Mouse (Mus musculus) intestine, postnatal 0 days (tissue): ENCODE data around the gene Osbpl11. TPM values are rescaled to one million over a fixed set of nuclear protein-coding genes. Genes with fewer than 3 reads are reported as not detected.
"Not testable (repeated sequence)": the region's sequence is repeated elsewhere in the genome, so short reads cannot be mapped to it uniquely, and the experiment has no call there.

Experiments used
- ATAC-seq: fragments of 200-750 bp; cut with Nextera tagmentation; 2 replicates; pipeline ENCODE4 v1.8.0; 2017; ENCODE audit warnings: mild to moderate bottlenecking, moderate TSS enrichment, moderate library complexity
- H3K27ac ChIP-seq: fragments of 300-500 bp; sonication (generic); 2 replicates; pipeline ENCODE4 v1.5.1; 2014; ENCODE audit warnings: mild to moderate bottlenecking, low read depth, low read length, moderate library complexity
- H3K27me3 ChIP-seq: fragments of 300-500 bp; sonication (generic); replicated peaks from 2 replicates; pipeline ENCODE4 v1.6.1; 2014; ENCODE audit warnings: low read length, mixed read lengths; ENCODE audit not compliant: control insufficient read depth, insufficient read depth
- H3K36me3 ChIP-seq: fragments of 300-500 bp; sonication (generic); 2 replicates; pipeline ENCODE4 v1.6.1; 2014; ENCODE audit warnings: mild to moderate bottlenecking, moderate library complexity; ENCODE audit not compliant: control insufficient read depth, insufficient read depth
- H3K4me1 ChIP-seq: fragments of 300-500 bp; sonication (generic); replicated peaks from 2 replicates; pipeline ENCODE4 v1.6.1; 2014; ENCODE audit warnings: antibody characterized with exemption, low read length, mixed read lengths; ENCODE audit not compliant: control insufficient read depth, insufficient read depth
- H3K4me2 ChIP-seq: fragments of 300-500 bp; sonication (generic); replicated peaks from 2 replicates; pipeline ENCODE4 v1.6.1; 2014; ENCODE audit warnings: low read depth, mild to moderate bottlenecking, moderate library complexity
- H3K4me3 ChIP-seq: fragments of 300-500 bp; sonication (generic); 2 replicates; pipeline ENCODE4 v1.5.1; 2014; ENCODE audit warnings: low read depth, low read length
- H3K9ac ChIP-seq: fragments of 300-500 bp; sonication (generic); 2 replicates; pipeline ENCODE4 v1.6.1; 2014; ENCODE audit warnings: mild to moderate bottlenecking, low read depth, low read length
- H3K9me3 ChIP-seq: fragments of 300-500 bp; sonication (generic); 2 replicates; pipeline ENCODE4 v1.6.1; 2016; ENCODE audit warnings: mixed run types; ENCODE audit not compliant: control insufficient read depth
- CTCF ChIP-seq: sonication (generic); IDR thresholded peaks from 2 replicates; pipeline ENCODE4 v1.5.1; 2016; ENCODE audit warnings: low read depth, mild to moderate bottlenecking, control low read depth, antibody characterized with exemption, moderate library complexity
- WGBS: fragments of 180-500 bp; shearing (Covaris S2); extraction: QIAGEN DNeasy Blood & Tissue Kit; methylation state at CpG from one replicate; pipeline ENCODE4 v1.1.7; 2014; 5-methylcytosine and 5-hydroxymethylcytosine counted together
- polyA plus RNA-seq: library from polyadenylated mRNA; unstranded; fragments of >200 nt; fragmentation: Nextera tagmentation; extraction: Ambion mirVana; gene quantifications from 2 replicates; pipeline ENCODE4 v1.2.1, GENCODE M21; 2015

Osbpl11 gene
- polyA plus RNA-seq, 1 experiment from 2014 or later: 9.2 TPM

DNA sequence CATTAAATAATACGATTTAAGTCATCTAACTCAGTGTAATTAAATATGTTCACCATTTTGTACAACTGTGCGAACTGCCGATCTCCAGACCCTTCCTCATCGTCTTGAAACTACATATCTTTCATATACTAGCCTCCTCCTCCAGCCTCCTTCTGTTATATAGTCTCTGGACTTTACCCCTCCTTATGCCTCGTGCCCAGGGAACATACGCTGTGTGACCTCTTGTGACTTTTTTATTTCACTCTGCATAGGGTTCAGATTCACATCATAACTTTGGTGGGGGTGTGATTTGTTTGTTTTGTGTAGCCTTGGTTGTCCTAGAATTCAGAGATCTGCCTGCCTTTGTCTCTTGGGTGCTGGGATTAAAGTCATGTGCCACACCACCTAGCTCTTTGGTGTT lies 11.7 kb downstream of the Osbpl11 start:
- Histone ChIP-seq H3K4me3 (no peak overlapping the region), H3K9me3 (no peaks in the 10 kb centered on the region), H3K9ac (no peak overlapping the region), H3K27me3 (no peaks in the 10 kb centered on the region), H3K4me1 (no peaks in the 10 kb centered on the region), H3K36me3 (no peaks in the 10 kb centered on the region; the same call in 1 of the 2 replicates), H3K27ac (peak overlapping the region; percentile 58), H3K4me2 (no peak overlapping the region)
- no peak for TF ChIP-seq CTCF
- WGBS: 57% methylated on average over 6 of the region's 6 CpGs
- peak; percentile 71 for ATAC-seq

DNA sequence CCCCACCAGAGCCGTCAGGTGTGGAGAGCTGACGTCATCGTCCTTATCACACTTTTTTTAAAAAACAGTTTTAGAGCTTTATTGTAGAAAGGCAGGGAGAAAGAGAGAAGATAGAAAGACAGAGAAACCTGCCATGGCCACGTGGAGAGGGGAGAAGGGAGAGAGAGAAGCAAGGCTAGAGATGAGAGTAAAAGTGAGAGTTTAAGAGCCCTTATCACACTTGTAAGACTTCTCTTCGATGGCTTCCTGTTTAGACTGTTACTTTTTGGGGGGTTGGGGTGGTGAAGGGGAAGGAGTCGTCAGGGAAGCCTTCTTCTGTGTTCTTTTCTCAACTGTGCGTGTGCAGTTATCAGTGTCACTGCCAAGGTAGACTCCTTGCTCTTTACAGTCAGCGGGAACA lies 15.7 kb downstream of the Osbpl11 start:
- TF ChIP-seq CTCF: no peak
- Histone ChIP-seq H3K4me2 (no peak overlapping the region), H3K27me3 (no peaks in the 10 kb centered on the region), H3K36me3 (peaks cover 11% of the 10 kb centered on the region), H3K4me3 (no peak overlapping the region), H3K9me3 (no peaks in the 10 kb centered on the region), H3K4me1 (no peaks in the 10 kb centered on the region), H3K9ac (no peak overlapping the region), H3K27ac (no peak overlapping the region)
- 66% methylated on average over 8 of the region's 8 CpGs for WGBS
- no peak for ATAC-seq

DNA sequence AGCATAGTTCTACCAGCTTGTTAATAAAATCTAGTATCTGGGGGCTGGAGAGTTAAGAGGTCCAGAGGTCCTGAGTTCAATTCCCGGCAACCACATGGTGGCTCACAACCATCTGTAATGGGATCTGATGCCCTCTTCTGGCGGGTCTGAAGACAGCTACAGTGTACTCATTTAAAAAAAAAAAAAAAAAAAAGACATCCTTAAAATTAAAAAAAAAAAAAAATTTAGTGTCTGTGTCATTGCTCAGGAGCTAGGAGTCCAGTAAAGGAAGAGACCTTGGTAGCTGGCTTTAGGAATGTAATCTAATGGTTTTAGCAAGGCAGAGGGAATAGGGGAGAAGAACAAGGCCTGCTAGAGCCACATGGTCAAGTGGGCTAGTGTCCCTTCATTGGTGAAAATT lies 25.9 kb downstream of the Osbpl11 start:
- H3K9me3 ChIP-seq: no peaks in the 10 kb centered on the region
- H3K4me3 ChIP-seq: no peak overlapping the region
- H3K4me1 ChIP-seq: no peaks in the 10 kb centered on the region
- no peak overlapping the region for H3K4me2 ChIP-seq
- TF ChIP-seq CTCF: peak; percentile 14; the same call in 1 of the 2 replicates
- no peak overlapping the region for H3K9ac ChIP-seq
- ATAC-seq: no peak
- 78% methylated on average over 2 of the region's 2 CpGs for WGBS
- H3K27ac ChIP-seq: no peak overlapping the region
- no peaks in the 10 kb centered on the region for H3K27me3 ChIP-seq
- peaks cover 67% of the 10 kb centered on the region for H3K36me3 ChIP-seq

DNA sequence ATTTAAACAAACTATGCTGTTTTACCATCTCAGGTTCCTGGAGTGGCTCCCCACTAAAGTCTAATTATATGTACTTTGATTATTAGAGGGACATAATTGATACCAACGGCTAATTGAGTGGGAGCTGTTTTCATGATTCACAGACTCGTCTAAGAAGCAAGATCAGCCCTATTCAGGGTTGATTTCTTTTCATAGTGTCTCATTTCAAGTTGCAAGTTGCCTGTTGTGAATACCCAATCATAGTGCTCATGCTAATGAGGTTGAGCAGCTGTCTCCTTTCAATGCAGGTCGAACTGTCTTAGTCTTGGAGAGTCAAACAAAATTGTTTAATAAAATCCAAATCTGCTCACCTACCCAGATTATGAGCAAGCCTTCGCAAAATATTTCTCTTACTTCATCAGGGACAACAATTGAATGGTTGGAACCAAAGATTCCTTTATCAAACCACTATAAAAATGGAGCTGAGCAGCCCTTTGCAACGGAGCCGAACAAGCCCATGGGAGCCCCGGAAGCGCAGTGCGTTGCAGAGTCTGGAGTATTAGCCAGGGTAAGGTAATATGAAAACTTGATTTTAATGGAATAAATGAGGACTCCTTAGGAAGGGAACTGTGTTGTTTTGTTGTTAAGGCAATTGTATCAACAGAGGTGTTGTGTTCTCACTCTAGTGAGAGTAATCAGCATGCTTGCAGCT lies 31.6 kb downstream of the Osbpl11 start:
- WGBS: 80% methylated on average over 9 of the region's 9 CpGs
- Histone ChIP-seq H3K27ac (no peak overlapping the region), H3K36me3 (peaks cover 37% of the 10 kb centered on the region; the same call in 1 of the 2 replicates)

DNA sequence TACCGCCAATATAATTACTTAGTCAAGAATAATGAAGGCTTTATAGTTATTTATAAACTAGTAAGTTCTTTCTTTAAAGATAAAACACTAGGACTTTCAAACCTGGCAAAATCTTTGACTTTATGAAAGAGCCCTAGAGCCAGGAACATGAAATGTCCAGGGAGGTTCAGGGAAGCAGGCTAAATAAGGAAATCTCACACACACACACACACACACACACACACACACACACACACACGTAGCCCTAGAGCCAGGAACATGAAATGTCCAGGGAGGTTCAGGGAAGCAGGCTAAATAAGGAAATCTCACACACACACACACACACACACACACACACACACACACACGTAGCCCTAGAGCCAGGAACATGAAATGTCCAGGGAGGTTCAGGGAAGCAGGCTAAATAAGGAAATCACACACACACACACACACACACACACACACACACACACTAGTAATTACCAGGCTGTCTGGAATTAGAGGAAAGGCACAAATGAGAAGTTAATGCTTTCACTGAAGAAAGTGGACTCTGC lies 32.7 kb downstream of the Osbpl11 start:
- not testable (repeated sequence) for H3K9me3 ChIP-seq, H3K4me1 ChIP-seq, H3K9ac ChIP-seq, H3K27me3 ChIP-seq, H3K4me3 ChIP-seq, H3K4me2 ChIP-seq
- ATAC-seq: 0 out of 2 replicates have a peak, but pooled peaks have one; percentile 29
- Histone ChIP-seq H3K36me3 (peaks cover 35% of the 10 kb centered on the region; the same call in 1 of the 2 replicates), H3K27ac (0 out of 2 replicates have a peak overlapping the region, but pooled peaks have one; percentile 0)
- WGBS: 54% methylated on average over 3 of the region's 3 CpGs

More for the DNA sequence above, 31.6 kb downstream of the Osbpl11 start:
- H3K4me3 ChIP-seq: no peak overlapping the region
- TF ChIP-seq CTCF: no peak
- no peak overlapping the region for H3K4me2 ChIP-seq
- no peak overlapping the region for H3K9ac ChIP-seq
- no peaks in the 10 kb centered on the region for H3K9me3 ChIP-seq
- H3K27me3 ChIP-seq: no peaks in the 10 kb centered on the region
- no peaks in the 10 kb centered on the region for H3K4me1 ChIP-seq
- no peak for ATAC-seq

DNA sequence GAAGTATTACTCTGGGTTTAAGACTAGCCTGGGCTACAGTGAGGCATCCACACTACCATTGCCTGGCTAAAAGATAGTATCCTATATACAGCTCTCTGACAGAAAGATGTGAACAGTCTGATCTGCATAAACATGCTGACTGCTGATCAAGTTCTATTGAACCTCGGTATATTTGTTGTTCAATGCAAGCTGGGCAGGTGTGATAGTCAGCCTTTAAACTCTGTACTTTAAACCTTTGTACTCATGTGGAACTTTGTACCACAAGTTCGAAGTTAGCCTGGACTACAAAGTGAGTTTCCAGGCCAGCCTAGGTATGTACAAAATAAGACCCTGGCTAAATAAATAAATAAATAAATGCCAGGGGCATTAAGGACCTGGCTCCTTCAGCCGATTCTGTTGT lies 37.6 kb downstream of the Osbpl11 start:
- 71% methylated on average over 3 of the region's 3 CpGs for WGBS
- no peak overlapping the region for H3K9ac ChIP-seq
- no peak overlapping the region for H3K4me2 ChIP-seq
- peaks cover 38% of the 10 kb centered on the region for H3K36me3 ChIP-seq
- no peak overlapping the region for H3K4me3 ChIP-seq
- no peaks in the 10 kb centered on the region for H3K9me3 ChIP-seq
- no peak for TF ChIP-seq CTCF
- no peak for ATAC-seq
- H3K27me3 ChIP-seq: no peaks in the 10 kb centered on the region
- no peak overlapping the region for H3K27ac ChIP-seq
- no peaks in the 10 kb centered on the region for H3K4me1 ChIP-seq
